Mouse (Mus musculus) thymus, adult 2 months (tissue): ENCODE results near the gene Gm960.

Source experiments
- CTCF ChIP-seq: fragments of 200-500 bp; IDR thresholded peaks from 2 replicates; pipeline ENCODE4 v1.5.1; 2012; ENCODE audit warnings: mild to moderate bottlenecking, control low read depth, low read length, moderate library complexity, borderline replicate concordance; ENCODE audit not compliant: control insufficient read depth, poor library complexity, insufficient read depth; ENCODE audit errors: extremely low read depth
- POLR2A ChIP-seq: fragments of 200-500 bp; IDR thresholded peaks from 2 replicates; pipeline ENCODE4 v1.6.1; 2012; ENCODE audit warnings: mild to moderate bottlenecking, low read length, control low read depth, moderate library complexity; ENCODE audit not compliant: control insufficient read depth, poor library complexity, insufficient read depth; ENCODE audit errors: extremely low read depth

DNA sequence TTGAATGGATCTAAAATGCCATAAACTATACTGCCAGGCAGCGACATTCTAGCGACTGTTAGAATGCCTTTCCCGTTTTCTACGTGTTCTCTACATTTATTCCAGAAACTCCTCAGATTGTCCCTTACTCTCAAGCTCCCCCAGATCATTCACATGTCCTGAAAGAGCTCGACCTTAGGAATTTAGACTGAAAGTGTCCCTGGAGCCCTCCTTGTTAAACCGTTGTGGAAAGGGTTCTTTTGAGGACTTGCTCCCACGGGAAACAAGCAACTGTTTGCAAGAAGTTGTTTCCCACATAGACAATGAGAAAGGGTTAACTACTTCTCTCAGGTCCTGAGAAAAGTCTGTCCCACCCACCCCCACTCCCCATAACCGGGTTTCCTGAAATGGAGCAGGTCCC lies 2.2 kb upstream of the Gm960 start:
- TF ChIP-seq CTCF (no peak), POLR2A (no peak)
